Mouse (Mus musculus) limb, embryonic 13.5 days (tissue): ENCODE measurements around the gene Ccnt2. TPM values are rescaled to one million over a fixed set of nuclear protein-coding genes. Genes with fewer than 3 reads are reported as not detected.

Experiments
- ATAC-seq: fragments of 200-750 bp; cut with Nextera tagmentation; 2 replicates; pipeline ENCODE4 v1.8.0; 2017; ENCODE audit warnings: low read depth, moderate number of reproducible peaks, moderate TSS enrichment; ENCODE audit not compliant: low FRiP score
- H3K27ac ChIP-seq: fragments of 300-500 bp; sonication (generic); 2 replicates; pipeline ENCODE4 v1.5.1; 2015; ENCODE audit warnings: inconsistent platforms, mild to moderate bottlenecking, moderate library complexity
- H3K27me3 ChIP-seq: fragments of 300-500 bp; sonication (generic); 2 replicates; pipeline ENCODE4 v1.6.1; 2015; ENCODE audit warnings: mild to moderate bottlenecking, inconsistent platforms
- H3K36me3 ChIP-seq: fragments of 300-500 bp; sonication (generic); 2 replicates; pipeline ENCODE4 v1.6.1; 2015; ENCODE audit warnings: inconsistent platforms, mild to moderate bottlenecking, moderate library complexity
- H3K4me1 ChIP-seq: fragments of 300-500 bp; sonication (generic); 2 replicates; pipeline ENCODE4 v1.6.1; 2015; ENCODE audit warnings: inconsistent platforms
- H3K4me2 ChIP-seq: fragments of 300-500 bp; sonication (generic); replicated peaks from 2 replicates; pipeline ENCODE4 v1.6.1; 2015; ENCODE audit warnings: inconsistent platforms, mild to moderate bottlenecking, moderate library complexity
- H3K4me3 ChIP-seq: fragments of 300-500 bp; sonication (generic); 2 replicates; pipeline ENCODE4 v1.5.1; 2015; ENCODE audit warnings: moderate library complexity, mild to moderate bottlenecking, inconsistent platforms
- H3K9ac ChIP-seq: fragments of 300-500 bp; sonication (generic); 2 replicates; pipeline ENCODE4 v1.6.1; 2015; ENCODE audit warnings: mild to moderate bottlenecking, inconsistent platforms
- H3K9me3 ChIP-seq: fragments of 300-500 bp; sonication (generic); 2 replicates; pipeline ENCODE4 v1.6.1; 2016; ENCODE audit warnings: inconsistent platforms
- WGBS: fragments of 180-500 bp; shearing (Covaris S2); methylation state at CpG from one replicate; pipeline ENCODE4 v1.1.7; 2015; 5-methylcytosine and 5-hydroxymethylcytosine counted together
- polyA plus RNA-seq: library from polyadenylated mRNA; unstranded; fragments of >200 nt; fragmentation: Nextera tagmentation; extraction: Ambion mirVana; gene quantifications from 2 replicates; pipeline ENCODE4 v1.2.1, GENCODE M21; 2015

Gene Ccnt2
- polyA plus RNA-seq, 1 experiment from 2014 or later: 112 TPM

GRCm38 (mm10) chr1:127850075-127850610 is 76.2 kb downstream of the Ccnt2 start:
- H3K4me2 ChIP-seq: no peak overlapping the region
- H3K4me3 ChIP-seq: no peak overlapping the region
- peaks cover 11% of the 10 kb centered on the region for H3K9me3 ChIP-seq
- no peaks in the 10 kb centered on the region for H3K27me3 ChIP-seq
- WGBS: 62% methylated on average over 7 of the region's 7 CpGs
- no peak overlapping the region for H3K9ac ChIP-seq
- no peaks in the 10 kb centered on the region for H3K4me1 ChIP-seq
- no peaks in the 10 kb centered on the region for H3K36me3 ChIP-seq
- no peak for ATAC-seq
- no peak overlapping the region for H3K27ac ChIP-seq

GRCm38 (mm10) chr1:127854486-127855222 is 80.7 kb downstream of the Ccnt2 start, which contains the start of gene Map3k19:
Gene Map3k19, minus strand, starts transcription at chr1:127855031.
- Histone ChIP-seq H3K27ac (no peak within 1 kb of the TSS), H3K9me3 (peaks cover 11% of the 10 kb centered on the region), H3K36me3 (no peaks in the 10 kb centered on the region), H3K4me3 (no peak within 1 kb of the TSS), H3K4me1 (no peaks in the 10 kb centered on the region), H3K9ac (no peak within 1 kb of the TSS), H3K4me2 (no peak within 1 kb of the TSS), H3K27me3 (no peaks in the 10 kb centered on the region)
- no peak for ATAC-seq
- WGBS: 78% methylated on average over 14 of the region's 14 CpGs

Other genes starting within 250 kb of the Ccnt2 start
- 4.7 and 6.0 TPM in 2 replicates for gene Tmem163, start 94.6 kb upstream of the Ccnt2 start, polyA plus RNA-seq
- gene Acmsd, start 44.8 kb upstream of the Ccnt2 start, polyA plus RNA-seq: 0.06 and 0.29 TPM in 2 replicates
- not detected in 2 replicates for gene Map3k19, start 80.9 kb downstream of the Ccnt2 start, polyA plus RNA-seq
- 22.9 and 24.2 TPM in 2 replicates for gene Rab3gap1, start 94.6 kb downstream of the Ccnt2 start, polyA plus RNA-seq